Mouse (Mus musculus) adrenal gland, adult (tissue): ENCODE measurements around the gene Nkiras1.
"Not testable (repeated sequence)": the region's sequence is repeated elsewhere in the genome, so short reads cannot be mapped to it uniquely, and the experiment has no call there.

Experiments used
- DNase-seq, 2 experiments: peaks; one replicate each; pipeline ENCODE4 v3.0.0; 2022 to 2023; ENCODE audit warnings: low spot score in 1 of 2; ENCODE audit not compliant: inconsistent age in 2 of 2

Nkiras1 gene

GRCm38 (mm10) chr14:18270529-18271441 lies at the start of gene Nkiras1, which contains the start of gene Rpl15:
Gene Nkiras1, plus strand, starts transcription at chr14:18271136.
Gene Rpl15, minus strand, starts transcription at chr14:18271391.
- peak; percentile 99 to 100 for DNase-seq

- no peak for DNase-seq
Measured at GRCm38 (mm10) chr14:18221977-18222376, 49.0 kb upstream of the Nkiras1 start.

GRCm38 (mm10) chr14:18225431-18225830 lies 45.5 kb upstream of the Nkiras1 start:
- DNase-seq: not testable (repeated sequence)

GRCm38 (mm10) chr14:18226181-18226580 lies 44.8 kb upstream of the Nkiras1 start:
- DNase-seq: peak in 1 of 2 experiments; percentile 63

GRCm38 (mm10) chr14:18229751-18230150 lies 41.2 kb upstream of the Nkiras1 start:
- not testable (repeated sequence) for DNase-seq

GRCm38 (mm10) chr14:18231866-18232265 lies 39.1 kb upstream of the Nkiras1 start:
- not testable (repeated sequence) for DNase-seq

- DNase-seq: peak in 1 of 2 experiments; percentile 51
Measured at GRCm38 (mm10) chr14:18233076-18233475, 37.9 kb upstream of the Nkiras1 start.

- DNase-seq: peak in 1 of 2 experiments; percentile 74
Measured at GRCm38 (mm10) chr14:18233981-18234960, 36.7 kb upstream of the Nkiras1 start.

GRCm38 (mm10) chr14:18236496-18237235 lies 34.3 kb upstream of the Nkiras1 start:
- peak in 1 of 2 experiments; percentile 86 for DNase-seq

GRCm38 (mm10) chr14:18237381-18237780 lies 33.6 kb upstream of the Nkiras1 start:
- DNase-seq: peak in 1 of 2 experiments; percentile 64

- peak; percentile 100 for DNase-seq
Measured at GRCm38 (mm10) chr14:18238131-18238749, 32.7 kb upstream of the Nkiras1 start.

GRCm38 (mm10) chr14:18238750-18239731 lies 31.9 kb upstream of the Nkiras1 start, which contains the start of gene Nr1d2:
Gene Nr1d2, minus strand, starts transcription at chr14:18239127.
- DNase-seq: peak; percentile 100

- peak in 1 of 2 experiments; percentile 53 for DNase-seq
Measured at GRCm38 (mm10) chr14:18240132-18240531, 30.8 kb upstream of the Nkiras1 start.

- no peak for DNase-seq
Measured at GRCm38 (mm10) chr14:18241786-18242185, 29.1 kb upstream of the Nkiras1 start.

GRCm38 (mm10) chr14:18242638-18243130 lies 28.3 kb upstream of the Nkiras1 start:
- DNase-seq: peak in 1 of 2 experiments; percentile 22

GRCm38 (mm10) chr14:18261203-18261602 lies 9.7 kb upstream of the Nkiras1 start:
- DNase-seq: no peak

GRCm38 (mm10) chr14:18263427-18263826 lies 7.5 kb upstream of the Nkiras1 start:
- no peak for DNase-seq

GRCm38 (mm10) chr14:18269947-18270528 lies 898 bp upstream of the Nkiras1 start:
- not testable (repeated sequence) for DNase-seq
